Mouse (Mus musculus): Measurements from ENCODE around the gene Map4k3. TPM values are rescaled to one million over a fixed set of nuclear protein-coding genes. Genes with fewer than 3 reads are reported as not detected.
A peak's percentile ranks its signal among the peaks of the same experiment; 100 is the strongest.
"Not testable (repeated sequence)": the region's sequence is repeated elsewhere in the genome, so short reads cannot be mapped to it uniquely, and the experiment has no call there.

Map4k3 gene
- polyA plus RNA-seq, 1 experiment from 2014 or later, result 28.2 TPM

GRCm38 (mm10) chr17:80563762-80564610, 164.3 kb downstream of the Map4k3 start:
- H3K27me3 ChIP-seq (ENCODE audit: control insufficient read depth, insufficient read depth, low read length); H3K36me3 ChIP-seq (ENCODE audit: control insufficient read depth, insufficient read depth, low read length); H3K4me2 ChIP-seq; H3K27ac ChIP-seq (ENCODE audit: low read depth, low read length); H3K4me3 ChIP-seq (ENCODE audit: low read depth, low read length); H3K9ac ChIP-seq (ENCODE audit: low read length); DNase-seq (ENCODE audit: low spot score, missing footprints); H3K4me1 ChIP-seq (ENCODE audit: control insufficient read depth, insufficient read depth, low read length); ATAC-seq (ENCODE audit: low FRiP score); H3K9me3 ChIP-seq (ENCODE audit: control insufficient read depth, low read length): not testable (repeated sequence)
- WGBS, result 96% methylated on average over 27 of the region's 27 CpGs

GRCm38 (mm10) chr17:80562792-80563191, 165.5 kb downstream of the Map4k3 start:
- DNase-seq (ENCODE audit: low spot score, missing footprints), result no peak
- 77% methylated on average over 5 of the region's 5 CpGs for WGBS
- Histone ChIP-seq H3K27me3 (ENCODE audit: control insufficient read depth, insufficient read depth, low read length) (no peaks in the 10 kb centered on the region), H3K9me3 (ENCODE audit: control insufficient read depth, low read length) (no peaks in the 10 kb centered on the region; the same call in 1 of the 2 replicates), H3K4me2 (no peak overlapping the region), H3K9ac (ENCODE audit: low read length) (no peak overlapping the region), H3K27ac (ENCODE audit: low read depth, low read length) (no peak overlapping the region), H3K4me1 (ENCODE audit: control insufficient read depth, insufficient read depth, low read length) (no peaks in the 10 kb centered on the region), H3K4me3 (ENCODE audit: low read depth, low read length) (no peak overlapping the region), H3K36me3 (ENCODE audit: control insufficient read depth, insufficient read depth, low read length) (no peaks in the 10 kb centered on the region)
- no peak for ATAC-seq (ENCODE audit: low FRiP score)

- ATAC-seq (ENCODE audit: low FRiP score), result peak; percentile 68
Measured at GRCm38 (mm10) chr17:80560669-80561401, 167.4 kb downstream of the Map4k3 start.

GRCm38 (mm10) chr17:80559745-80560144, 168.5 kb downstream of the Map4k3 start:
- H3K27me3 ChIP-seq (ENCODE audit: control insufficient read depth, insufficient read depth, low read length), result no peaks in the 10 kb centered on the region
- no peak overlapping the region for H3K27ac ChIP-seq (ENCODE audit: low read depth, low read length)
- ATAC-seq (ENCODE audit: low FRiP score), result no peak
- no peak overlapping the region for H3K4me2 ChIP-seq
- DNase-seq (ENCODE audit: low spot score, missing footprints), result no peak
- WGBS, result 91% methylated on average over 4 of the region's 4 CpGs
- no peak overlapping the region for H3K9ac ChIP-seq (ENCODE audit: low read length)
- no peaks in the 10 kb centered on the region for H3K9me3 ChIP-seq (ENCODE audit: control insufficient read depth, low read length)
- no peaks in the 10 kb centered on the region for H3K36me3 ChIP-seq (ENCODE audit: control insufficient read depth, insufficient read depth, low read length)
- H3K4me3 ChIP-seq (ENCODE audit: low read depth, low read length), result no peak overlapping the region
- H3K4me1 ChIP-seq (ENCODE audit: control insufficient read depth, insufficient read depth, low read length), result no peaks in the 10 kb centered on the region

More at GRCm38 (mm10) chr17:80560669-80561401, 167.4 kb downstream of the Map4k3 start:
- Histone ChIP-seq H3K36me3 (ENCODE audit: control insufficient read depth, insufficient read depth, low read length) (no peaks in the 10 kb centered on the region), H3K9me3 (ENCODE audit: control insufficient read depth, low read length) (no peaks in the 10 kb centered on the region; the same call in 1 of the 2 replicates), H3K9ac (ENCODE audit: low read length) (no peak overlapping the region), H3K27me3 (ENCODE audit: control insufficient read depth, insufficient read depth, low read length) (no peaks in the 10 kb centered on the region), H3K4me2 (no peak overlapping the region), H3K27ac (ENCODE audit: low read depth, low read length) (no peak overlapping the region), H3K4me3 (ENCODE audit: low read depth, low read length) (no peak overlapping the region), H3K4me1 (ENCODE audit: control insufficient read depth, insufficient read depth, low read length) (no peaks in the 10 kb centered on the region)
- 25% methylated on average over 12 of the region's 12 CpGs for WGBS
- DNase-seq (ENCODE audit: low spot score, missing footprints), result peak; percentile 94

GRCm38 (mm10) chr17:80559050-80559449, 169.2 kb downstream of the Map4k3 start:
- H3K36me3 ChIP-seq (ENCODE audit: control insufficient read depth, insufficient read depth, low read length), result no peaks in the 10 kb centered on the region
- H3K9me3 ChIP-seq (ENCODE audit: control insufficient read depth, low read length), result no peaks in the 10 kb centered on the region
- no peaks in the 10 kb centered on the region for H3K4me1 ChIP-seq (ENCODE audit: control insufficient read depth, insufficient read depth, low read length)
- 37% methylated on average over 11 of the region's 11 CpGs for WGBS
- no peak overlapping the region for H3K9ac ChIP-seq (ENCODE audit: low read length)
- H3K27me3 ChIP-seq (ENCODE audit: control insufficient read depth, insufficient read depth, low read length), result no peaks in the 10 kb centered on the region
- no peak for ATAC-seq (ENCODE audit: low FRiP score)
- no peak overlapping the region for H3K27ac ChIP-seq (ENCODE audit: low read depth, low read length)
- peak; percentile 87 for DNase-seq (ENCODE audit: low spot score, missing footprints)
- no peak overlapping the region for H3K4me3 ChIP-seq (ENCODE audit: low read depth, low read length)
- no peak overlapping the region for H3K4me2 ChIP-seq

- Histone ChIP-seq H3K4me3 (ENCODE audit: low read depth, low read length) (no peak overlapping the region), H3K4me1 (ENCODE audit: control insufficient read depth, insufficient read depth, low read length) (no peaks in the 10 kb centered on the region), H3K9me3 (ENCODE audit: control insufficient read depth, low read length) (no peaks in the 10 kb centered on the region), H3K9ac (ENCODE audit: low read length) (no peak overlapping the region), H3K27ac (ENCODE audit: low read depth, low read length) (no peak overlapping the region), H3K27me3 (ENCODE audit: control insufficient read depth, insufficient read depth, low read length) (no peaks in the 10 kb centered on the region), H3K36me3 (ENCODE audit: control insufficient read depth, insufficient read depth, low read length) (no peaks in the 10 kb centered on the region), H3K4me2 (no peak overlapping the region)
- WGBS, result 78% methylated on average over 14 of the region's 14 CpGs
- DNase-seq (ENCODE audit: low spot score, missing footprints) (no peak), ATAC-seq (ENCODE audit: low FRiP score) (no peak)
Measured at GRCm38 (mm10) chr17:80558583-80558982, 169.7 kb downstream of the Map4k3 start.

- Histone ChIP-seq H3K4me1 (ENCODE audit: control insufficient read depth, insufficient read depth, low read length) (no peaks in the 10 kb centered on the region), H3K36me3 (ENCODE audit: control insufficient read depth, insufficient read depth, low read length) (no peaks in the 10 kb centered on the region), H3K27me3 (ENCODE audit: control insufficient read depth, insufficient read depth, low read length) (no peaks in the 10 kb centered on the region), H3K4me2 (no peak overlapping the region), H3K27ac (ENCODE audit: low read depth, low read length) (no peak overlapping the region), H3K9me3 (ENCODE audit: control insufficient read depth, low read length) (no peaks in the 10 kb centered on the region), H3K4me3 (ENCODE audit: low read depth, low read length) (no peak overlapping the region), H3K9ac (ENCODE audit: low read length) (no peak overlapping the region)
- no peak for ATAC-seq (ENCODE audit: low FRiP score)
- WGBS, result 96% methylated on average over 5 of the region's 5 CpGs
- DNase-seq (ENCODE audit: low spot score, missing footprints), result peak; percentile 31
Measured at GRCm38 (mm10) chr17:80557461-80557860, 170.8 kb downstream of the Map4k3 start.

GRCm38 (mm10) chr17:80553318-80554270, 174.7 kb downstream of the Map4k3 start:
- no peaks in the 10 kb centered on the region for H3K27me3 ChIP-seq (ENCODE audit: control insufficient read depth, insufficient read depth, low read length)
- ATAC-seq (ENCODE audit: low FRiP score) (peak; percentile 88), DNase-seq (ENCODE audit: low spot score, missing footprints) (peak; percentile 98)
- peak overlapping the region; percentile 55 for H3K4me3 ChIP-seq (ENCODE audit: low read depth, low read length)
- H3K4me1 ChIP-seq (ENCODE audit: control insufficient read depth, insufficient read depth, low read length), result no peaks in the 10 kb centered on the region
- no peaks in the 10 kb centered on the region for H3K9me3 ChIP-seq (ENCODE audit: control insufficient read depth, low read length)
- H3K36me3 ChIP-seq (ENCODE audit: control insufficient read depth, insufficient read depth, low read length), result no peaks in the 10 kb centered on the region
- peak overlapping the region; percentile 66 for H3K9ac ChIP-seq (ENCODE audit: low read length)
- peak overlapping the region; percentile 49 for H3K4me2 ChIP-seq
- peak overlapping the region; percentile 17; the same call in 1 of the 2 replicates for H3K27ac ChIP-seq (ENCODE audit: low read depth, low read length)
- 3% methylated on average over 35 of the region's 35 CpGs for WGBS
